ENCODE assay signal across 23 mouse cellular contexts in genomic region chr10:94282179-94282578, GRCm38 (mm10). TPM values are rescaled to one million over a fixed set of nuclear protein-coding genes. Genes with fewer than 3 reads are reported as not detected.
DNase-seq lines count a peak whose midpoint lies in the region; ATAC-seq and TF ChIP-seq lines count a peak whose summit lies in the region.
"Had no signal": no experiment of that assay in that cellular context is flagged by ENCODE, and none has a peak within 500 bp of the region (broad histone marks: within the 10 kb centered on the region; RNA-seq: fewer than 3 reads in every experiment).

No protein-coding gene starts in this region.

- DNase-seq in kidney, adult 2 months, result peak; percentile 54
- DNase-seq in kidney, postnatal 4 days, result no peak
- DNase-seq in brain, adult 2 months (ENCODE audit: low read depth, low spot score), result peak; percentile 46
- peak; percentile 45 for DNase-seq in cerebellum, adult 11-12 months
- peak; percentile 73 to 80 for DNase-seq in cerebellum, postnatal 25 days
- no peak for DNase-seq in adrenal gland, adult (ENCODE audit: inconsistent age in 2 of 2, low spot score in 1 of 2)
- DNase-seq: adrenal gland, postnatal 25 days; forebrain, postnatal 0 days; gastrocnemius, adult 2 months; liver, embryonic 13.5 days had no signal

- ATAC-seq in frontal cortex, adult (ENCODE audit: low TSS enrichment), result no peak
- ATAC-seq: activated CD4-positive, CD25-positive, alpha-beta regulatory T cell, adult 4 months; forebrain, postnatal 0 days; intestine, postnatal 0 days; Patski had no signal

- no peaks in the 10 kb centered on the region for H3K4me1 ChIP-seq in kidney, adult 2 months (ENCODE audit: control insufficient read depth, insufficient read depth, low read length)
- H3K4me1 ChIP-seq: embryonic facial prominence, embryonic 10.5 days; liver, embryonic 13.5 days; lung, embryonic 15.5 days; midbrain, embryonic 12.5 days had no signal

- no peak overlapping the region for H3K4me3 ChIP-seq in kidney, adult 2 months (ENCODE audit: insufficient read depth, low read depth, low read length)
- H3K4me3 ChIP-seq: embryonic facial prominence, embryonic 10.5 days; gastrocnemius, adult 2 months; hindbrain, embryonic 15.5 days; layer of hippocampus, adult 2 months; limb, embryonic 12.5 days; liver, embryonic 13.5 days; lung, embryonic 15.5 days; midbrain, embryonic 12.5 days; myocyte had no signal

- TF ChIP-seq CTCF in kidney, adult 2 months (conservative IDR thresholded peaks at IDR 0.05; ENCODE audit: insufficient read depth, insufficient read length, low read depth, low read length), result no peak

- WGBS in kidney, adult 2 months, result 63% methylated on average over 8 of the region's 8 CpGs

- no peak for TF ChIP-seq POLR2A in kidney, adult 2 months (IDR thresholded peaks at IDR 0.05; ENCODE audit: low read depth, low read length)

- H3K27ac ChIP-seq in kidney, adult 2 months (ENCODE audit: insufficient read depth, low read depth, low read length), result no peak overlapping the region
- H3K27ac ChIP-seq: embryonic facial prominence, embryonic 10.5 days; gastrocnemius, adult 2 months; hindbrain, embryonic 15.5 days; layer of hippocampus, adult 2 months; limb, embryonic 12.5 days; liver, embryonic 13.5 days; lung, embryonic 15.5 days; midbrain, embryonic 12.5 days had no signal

- H3K36me3 ChIP-seq in kidney, adult 2 months (ENCODE audit: control insufficient read depth, insufficient read depth, low read length), result no peaks in the 10 kb centered on the region
- H3K36me3 ChIP-seq: embryonic facial prominence, embryonic 10.5 days; hindbrain, embryonic 15.5 days; limb, embryonic 12.5 days; liver, embryonic 13.5 days; lung, embryonic 15.5 days; midbrain, embryonic 12.5 days had no signal

- no peaks in the 10 kb centered on the region for H3K27me3 ChIP-seq in kidney, adult 2 months (replicated peaks; ENCODE audit: control insufficient read depth, insufficient read depth, low read length)
- H3K27me3 ChIP-seq: hindbrain, embryonic 15.5 days; limb, embryonic 12.5 days; liver, embryonic 13.5 days; lung, embryonic 15.5 days; midbrain, embryonic 12.5 days; Patski had no signal

RNA-seq across cellular contexts. Expression of gene Gm4792, which starts 16.3 kb away (rescaled TPM):
- not detected in 2 replicates for polyA plus RNA-seq in kidney, adult 2 months (2012; rRNA removed)
- polyA plus RNA-seq: activated CD4-positive, CD25-positive, alpha-beta regulatory T cell, adult 4 months; C2C12; embryonic facial prominence, embryonic 10.5 days; heart, postnatal 0 days; intestine, postnatal 0 days; limb, embryonic 12.5 days; liver, embryonic 13.5 days; lung, embryonic 15.5 days; myocyte; Patski had no signal

RNA-seq across cellular contexts. Expression of gene Tmcc3, which starts 29.6 kb away (rescaled TPM):
- polyA plus RNA-seq in kidney, adult 2 months (2012; rRNA removed), result 11.2 and 11.3 TPM in 2 replicates

Comparison
In these comparisons a context has a peak if more than half of its experiments do, and no peak if none do; other contexts are left out.
1. DNase-seq: peak in kidney, adult 2 months (single experiment), brain, adult 2 months (single experiment), cerebellum, adult 11-12 months (single experiment) and cerebellum, postnatal 25 days (2 of 2); none in kidney, postnatal 4 days (0 of 2) and adrenal gland, adult (0 of 2).